25 mouse cellular contexts compared by ENCODE assay signal in the genomic region with DNA sequence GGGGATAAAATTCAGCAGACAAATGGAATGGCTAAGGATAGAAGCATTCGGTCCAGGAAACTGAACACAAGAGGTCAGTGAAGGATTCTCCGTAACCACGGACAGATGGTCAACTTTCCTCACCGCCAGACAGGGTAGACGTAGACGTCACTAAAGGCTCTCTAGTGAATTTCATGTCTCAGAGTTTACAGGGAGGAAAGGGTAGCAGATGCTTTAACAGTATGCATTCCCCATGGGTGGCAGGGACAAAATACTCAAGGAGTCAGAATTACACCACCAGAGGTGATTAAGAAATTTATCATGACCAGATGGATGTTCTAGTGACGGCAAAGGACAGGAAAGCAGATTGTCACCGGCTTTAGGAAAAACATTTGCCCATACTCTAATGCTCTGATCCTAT.
DNase-seq lines count a peak whose midpoint lies in the region; ATAC-seq and TF ChIP-seq lines count a peak whose summit lies in the region.
"Had no signal": no experiment of that assay in that cellular context is flagged by ENCODE, and none has a peak within 500 bp of the region (broad histone marks: within the 10 kb centered on the region; RNA-seq: fewer than 3 reads in every experiment).

No protein-coding gene starts in this region.

- no peaks in the 10 kb centered on the region for H3K27me3 ChIP-seq in cerebellum, adult 2 months (ENCODE audit: control insufficient read depth, insufficient read depth, low read length)
- H3K27me3 ChIP-seq in hindbrain, postnatal 0 days (ENCODE audit: insufficient read depth, low read length) = no peaks in the 10 kb centered on the region
- no peaks in the 10 kb centered on the region for H3K27me3 ChIP-seq in hindbrain, embryonic 14.5 days (ENCODE audit: control insufficient read depth, insufficient read depth, low read length)
- H3K27me3 ChIP-seq: forebrain, embryonic 13.5 days; heart, embryonic 13.5 days; hindbrain, embryonic 15.5 days; intestine, embryonic 15.5 days had no signal

- no peak for TF ChIP-seq CTCF in cerebellum, adult 2 months (IDR thresholded peaks at IDR 0.05; ENCODE audit: borderline replicate concordance, insufficient read depth, low read depth, low read length)
- TF ChIP-seq CTCF in hindbrain, postnatal 0 days (IDR thresholded peaks at IDR 0.05; ENCODE audit: low read depth) = no peak

- 17% methylated on average over 8 of the region's 8 CpGs for WGBS in cerebellum, adult 2 months
- 73% methylated on average over 8 of the region's 8 CpGs for WGBS in hindbrain, postnatal 0 days
- WGBS in hindbrain, embryonic 14.5 days = 84% methylated on average over 8 of the region's 8 CpGs

- H3K9ac ChIP-seq in hindbrain, postnatal 0 days (replicated peaks; ENCODE audit: low read length) = no peak overlapping the region
- no peak overlapping the region for H3K9ac ChIP-seq in hindbrain, embryonic 14.5 days
- H3K9ac ChIP-seq: forebrain, embryonic 13.5 days; heart, embryonic 13.5 days; hindbrain, embryonic 15.5 days; intestine, embryonic 15.5 days had no signal

- H3K36me3 ChIP-seq in hindbrain, postnatal 0 days (ENCODE audit: insufficient read depth, low read length) = no peaks in the 10 kb centered on the region
- H3K36me3 ChIP-seq in hindbrain, embryonic 14.5 days (replicated peaks; ENCODE audit: control insufficient read depth, insufficient read depth) = no peaks in the 10 kb centered on the region
- H3K36me3 ChIP-seq: forebrain, embryonic 10.5 days; heart, embryonic 10.5 days; heart, embryonic 13.5 days; hindbrain, embryonic 15.5 days; intestine, embryonic 15.5 days had no signal

- H3K9me3 ChIP-seq in hindbrain, postnatal 0 days (ENCODE audit: low read length) = no peaks in the 10 kb centered on the region
- no peaks in the 10 kb centered on the region for H3K9me3 ChIP-seq in hindbrain, embryonic 14.5 days (ENCODE audit: control insufficient read depth, low read length)
- H3K9me3 ChIP-seq: forebrain, embryonic 10.5 days; forebrain, embryonic 13.5 days; heart, embryonic 10.5 days; heart, embryonic 13.5 days; hindbrain, embryonic 15.5 days; intestine, embryonic 15.5 days had no signal

- no peak for TF ChIP-seq POLR2A in cerebellum, adult 2 months (IDR thresholded peaks at IDR 0.05; ENCODE audit: borderline replicate concordance, insufficient read depth, low read length)

- H3K4me1 ChIP-seq in cerebellum, adult 2 months (ENCODE audit: control insufficient read depth, insufficient read depth, low read length) = no peaks in the 10 kb centered on the region
- H3K4me1 ChIP-seq in hindbrain, postnatal 0 days (ENCODE audit: insufficient read depth, low read length) = no peaks in the 10 kb centered on the region
- H3K4me1 ChIP-seq in hindbrain, embryonic 14.5 days (replicated peaks; ENCODE audit: control insufficient read depth, insufficient read depth, low read length) = no peaks in the 10 kb centered on the region
- H3K4me1 ChIP-seq: forebrain, embryonic 10.5 days; forebrain, embryonic 13.5 days; heart, embryonic 10.5 days; heart, embryonic 13.5 days; hindbrain, embryonic 15.5 days; intestine, embryonic 15.5 days had no signal

- ATAC-seq in cerebellum, adult (ENCODE audit: insufficient number of reproducible peaks, low FRiP score, low TSS enrichment) = no peak
- 0 out of 2 replicates have a peak, but pooled peaks have one; percentile 47 for ATAC-seq in hindbrain, postnatal 0 days
- no peak for ATAC-seq in hindbrain, embryonic 14.5 days (ENCODE audit: low FRiP score)
- ATAC-seq: activated CD4-positive, CD25-positive, alpha-beta regulatory T cell, adult 4 months; forebrain, embryonic 13.5 days; forebrain, embryonic 16.5 days; intestine, embryonic 15.5 days had no signal

- H3K4me3 ChIP-seq in cerebellum, adult 2 months (replicated peaks; ENCODE audit: insufficient read depth, low read depth, low read length) = no peak overlapping the region
- H3K4me3 ChIP-seq in hindbrain, postnatal 0 days (ENCODE audit: low read length) = no peak overlapping the region
- no peak overlapping the region for H3K4me3 ChIP-seq in hindbrain, embryonic 14.5 days (replicated peaks; ENCODE audit: low read length)
- H3K4me3 ChIP-seq: forebrain, embryonic 10.5 days; forebrain, embryonic 13.5 days; heart, adult 2 months; heart, embryonic 10.5 days; heart, embryonic 13.5 days; hindbrain, embryonic 15.5 days; intestine, embryonic 15.5 days had no signal

- H3K27ac ChIP-seq in cerebellum, adult 2 months (ENCODE audit: insufficient read depth, low read length) = no peak overlapping the region
- H3K27ac ChIP-seq in hindbrain, postnatal 0 days = no peak overlapping the region
- no peak overlapping the region for H3K27ac ChIP-seq in hindbrain, embryonic 14.5 days
- H3K27ac ChIP-seq: forebrain, embryonic 10.5 days; forebrain, embryonic 13.5 days; heart, adult 2 months; heart, embryonic 10.5 days; heart, embryonic 13.5 days; hindbrain, embryonic 15.5 days; intestine, embryonic 15.5 days had no signal

- H3K4me2 ChIP-seq in hindbrain, postnatal 0 days (ENCODE audit: low read depth, low read length) = no peak overlapping the region
- no peak overlapping the region for H3K4me2 ChIP-seq in hindbrain, embryonic 14.5 days (replicated peaks)
- H3K4me2 ChIP-seq: forebrain, embryonic 13.5 days; heart, embryonic 13.5 days; hindbrain, embryonic 15.5 days; intestine, embryonic 15.5 days had no signal

- DNase-seq in cerebellum, adult 2 months = peak; percentile 13 to 42
- DNase-seq in cerebellum, adult 8-10 months = no peak
- DNase-seq in cerebellum, postnatal 10 days = peak; percentile 49 to 72
- peak; percentile 44 for DNase-seq in hindbrain, postnatal 0 days (ENCODE audit: low spot score)
- no peak for DNase-seq in hindbrain, embryonic 14.5 days (ENCODE audit: low spot score)
- peak; percentile 18 for DNase-seq in brain, adult 2 months (ENCODE audit: low read depth, low spot score)
- DNase-seq in embryo, embryonic 11 days = no peak
- DNase-seq: adrenal gland, adult 8-10 months; adrenal gland, postnatal 25 days; gastrocnemius, postnatal 10 days; gastrocnemius, postnatal 36 days; heart, adult 2 months; heart, postnatal 14 days; heart, postnatal 4 days; kidney, adult 11 months; kidney, adult 8-10 months had no signal

Comparison
In these comparisons a context has a peak if more than half of its experiments do, and no peak if none do; other contexts are left out.
1. DNase-seq: peak in cerebellum, adult 2 months (2 of 2), cerebellum, postnatal 10 days (2 of 2), hindbrain, postnatal 0 days (single experiment) and brain, adult 2 months (single experiment); none in cerebellum, adult 8-10 months (single experiment), hindbrain, embryonic 14.5 days (single experiment) and embryo, embryonic 11 days (single experiment).